ENCODE assay signal across 7 mouse cellular contexts in the genomic region with DNA sequence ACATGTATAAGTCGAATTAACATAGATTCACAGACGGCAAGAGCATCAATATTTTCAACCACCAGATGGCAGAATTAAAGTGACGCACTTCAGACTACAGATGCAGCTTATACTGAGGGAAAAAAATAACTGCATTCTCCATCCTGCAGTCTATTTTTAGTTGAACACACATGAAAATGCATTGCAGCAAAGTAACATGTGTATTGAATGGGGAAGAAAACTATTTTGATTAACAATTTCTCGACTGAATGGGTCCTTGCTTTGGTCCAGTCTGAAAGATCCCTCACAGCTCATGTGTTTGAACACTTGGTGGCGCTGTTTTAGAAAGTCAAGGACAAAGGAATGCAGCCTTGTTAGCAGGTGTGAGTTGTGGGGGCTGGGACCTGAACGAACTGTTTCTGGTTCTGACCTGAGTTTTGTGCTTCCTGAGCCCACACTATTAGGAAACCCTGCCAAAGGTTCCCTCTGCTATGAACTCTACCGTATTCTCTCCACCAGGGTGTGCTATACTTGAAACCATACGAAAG.
DNase-seq lines count a peak whose midpoint lies in the region; ATAC-seq and TF ChIP-seq lines count a peak whose summit lies in the region.

No protein-coding gene starts in this region.

- H3K4me2 ChIP-seq in forebrain, embryonic 13.5 days: peak overlapping the region; percentile 10; the same call in 1 of the 2 replicates
- H3K4me2 ChIP-seq in hindbrain, embryonic 16.5 days (ENCODE audit: low read length): peak overlapping the region; percentile 42
- H3K4me2 ChIP-seq in stomach, embryonic 15.5 days: peak overlapping the region; percentile 27; the same call in 1 of the 2 replicates

- in situ Hi-C loops in Patski (cut with MboI; ENCODE audit: low pct_unique_long_range_greater_than_20kb): no loop called here

- H3K27me3 ChIP-seq in Patski: peaks cover 6% of the 10 kb centered on the region
- H3K27me3 ChIP-seq in forebrain, embryonic 13.5 days: no peaks in the 10 kb centered on the region
- H3K27me3 ChIP-seq in hindbrain, embryonic 16.5 days (replicated peaks; ENCODE audit: control insufficient read depth, insufficient read depth, low read length): no peaks in the 10 kb centered on the region
- H3K27me3 ChIP-seq in stomach, embryonic 15.5 days (replicated peaks): no peaks in the 10 kb centered on the region

- POLR2A ChIA-PET in Patski (lab: Charles Lee): no interaction called here

- no peak overlapping the region for H3K27ac ChIP-seq in forebrain, embryonic 13.5 days
- no peak overlapping the region for H3K27ac ChIP-seq in hindbrain, embryonic 16.5 days (ENCODE audit: low read depth, low read length)
- no peak overlapping the region for H3K27ac ChIP-seq in stomach, embryonic 15.5 days

- WGBS in forebrain, embryonic 13.5 days: 39% methylated on average over 8 of the region's 8 CpGs
- WGBS in hindbrain, embryonic 16.5 days: 36% methylated on average over 8 of the region's 8 CpGs
- 33% methylated on average over 8 of the region's 8 CpGs for WGBS in stomach, embryonic 15.5 days

- peak; percentile 89 for ATAC-seq in Patski
- peak; percentile 94 for ATAC-seq in forebrain, embryonic 13.5 days
- ATAC-seq in hindbrain, embryonic 16.5 days: peak; percentile 93
- ATAC-seq in stomach, embryonic 15.5 days (ENCODE audit: insufficient read depth, low FRiP score, low read depth): peak; percentile 63

- no peaks in the 10 kb centered on the region for H3K9me3 ChIP-seq in forebrain, embryonic 13.5 days (replicated peaks)
- no peaks in the 10 kb centered on the region for H3K9me3 ChIP-seq in hindbrain, embryonic 16.5 days (ENCODE audit: control insufficient read depth, low read length)
- no peaks in the 10 kb centered on the region for H3K9me3 ChIP-seq in stomach, embryonic 15.5 days

- no peak overlapping the region for H3K9ac ChIP-seq in forebrain, embryonic 13.5 days
- H3K9ac ChIP-seq in hindbrain, embryonic 16.5 days (ENCODE audit: low read depth, low read length): no peak overlapping the region
- H3K9ac ChIP-seq in stomach, embryonic 15.5 days: no peak overlapping the region

- CTCF ChIA-PET in Patski (lab: Charles Lee): interaction anchor here (0.6 to 1.8 kb wide), 23 partner anchors 12 to 400 kb away, joined by 3 to 13 read pairs (median 4); partner anchors contain the start of gene Gnai1

- TF ChIP-seq CTCF in Patski (IDR thresholded peaks at IDR 0.05): peak; percentile 97

- H3K4me1 ChIP-seq in forebrain, embryonic 13.5 days: no peaks in the 10 kb centered on the region
- H3K4me1 ChIP-seq in hindbrain, embryonic 16.5 days (ENCODE audit: control insufficient read depth, insufficient read depth, low read depth, low read length): no peaks in the 10 kb centered on the region; the same call in 1 of the 2 replicates
- H3K4me1 ChIP-seq in stomach, embryonic 15.5 days: no peaks in the 10 kb centered on the region

- no peaks in the 10 kb centered on the region for H3K36me3 ChIP-seq in forebrain, embryonic 13.5 days (ENCODE audit: poor library complexity, severe bottlenecking)
- no peaks in the 10 kb centered on the region for H3K36me3 ChIP-seq in hindbrain, embryonic 16.5 days (ENCODE audit: control insufficient read depth, insufficient read depth, low read length)
- H3K36me3 ChIP-seq in stomach, embryonic 15.5 days: no peaks in the 10 kb centered on the region

- peak; percentile 51 for DNase-seq in Patski (ENCODE audit: low read depth, low spot score)
- DNase-seq in c-Kit-positive CD71-negative TER-119-negative erythroid progenitor cells, embryonic 14.5 days (ENCODE audit: low read depth): peak; percentile 23
- DNase-seq in layer of hippocampus, postnatal 36 days: peak; percentile 12 to 27
- peak; percentile 60 for DNase-seq in mesoderm, embryonic 11.5 days (ENCODE audit: low read depth, low spot score)

- H3K4me3 ChIP-seq in forebrain, embryonic 13.5 days: no peak overlapping the region
- H3K4me3 ChIP-seq in hindbrain, embryonic 16.5 days (ENCODE audit: low read length): no peak overlapping the region
- H3K4me3 ChIP-seq in stomach, embryonic 15.5 days (replicated peaks): no peak overlapping the region
